Mouse (Mus musculus) left cerebral cortex, postnatal 36 days (tissue): ENCODE data around the gene Slc43a3. TPM values are rescaled to one million over a fixed set of nuclear protein-coding genes. Genes with fewer than 3 reads are reported as not detected.

Experiments
- DNase-seq, 2 experiments: peaks; one replicate each; pipeline ENCODE4 v3.0.0; 2021 to 2022; ENCODE audit warnings: low spot score in 2 of 2, mixed read lengths in 1 of 2
- intact Hi-C: fragments of 180-260 bp; cut with DNase I; formaldehyde crosslinking; loops from one replicate; pipeline ENCODE4 v1.15.1; 2025
- microRNA-seq: library from miRNA; unstranded; fragments of <30 nt; microRNA quantifications from one replicate; pipeline ENCODE4 v1.2.0, GENCODE M21; 2022
- total RNA-seq, 2 experiments: library from RNA; stranded (reverse); gene quantifications; 2 replicates each; pipeline ENCODE4 v1.2.3; 2021

The Slc43a3 gene
- total RNA-seq, 2 experiments from 2014 or later, result 0.29 to 0.32 TPM

DNA sequence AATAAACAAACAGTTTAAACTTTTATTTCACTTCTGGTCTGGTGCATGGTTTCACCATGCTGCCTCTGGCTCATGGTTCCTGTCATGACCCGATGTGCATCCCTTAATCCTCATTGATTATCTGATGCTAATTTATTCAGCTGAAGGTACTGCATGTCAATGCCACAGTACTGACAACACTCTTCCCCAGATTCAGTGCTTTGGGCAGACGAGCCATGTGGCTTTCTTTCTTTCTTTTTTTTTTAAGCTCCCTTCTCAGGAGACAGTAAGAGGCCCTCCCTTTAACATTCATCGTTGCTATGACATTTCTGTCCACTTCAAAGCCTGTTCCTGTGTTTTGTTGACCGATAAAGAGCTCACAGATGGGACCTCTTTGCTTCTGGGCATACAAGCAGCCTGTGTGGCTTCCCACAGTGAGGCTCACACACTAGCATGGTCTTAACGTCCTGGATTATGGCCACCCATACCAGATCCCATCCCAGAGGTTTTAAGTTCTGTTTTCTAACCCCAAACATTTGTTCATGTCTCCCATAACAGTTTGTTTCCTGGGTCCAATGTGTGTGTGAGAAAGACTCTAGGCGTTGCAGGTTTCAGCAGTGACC is 26.6 kb downstream of the Slc43a3 start:
- intact Hi-C loops, result no loop called here

DNA sequence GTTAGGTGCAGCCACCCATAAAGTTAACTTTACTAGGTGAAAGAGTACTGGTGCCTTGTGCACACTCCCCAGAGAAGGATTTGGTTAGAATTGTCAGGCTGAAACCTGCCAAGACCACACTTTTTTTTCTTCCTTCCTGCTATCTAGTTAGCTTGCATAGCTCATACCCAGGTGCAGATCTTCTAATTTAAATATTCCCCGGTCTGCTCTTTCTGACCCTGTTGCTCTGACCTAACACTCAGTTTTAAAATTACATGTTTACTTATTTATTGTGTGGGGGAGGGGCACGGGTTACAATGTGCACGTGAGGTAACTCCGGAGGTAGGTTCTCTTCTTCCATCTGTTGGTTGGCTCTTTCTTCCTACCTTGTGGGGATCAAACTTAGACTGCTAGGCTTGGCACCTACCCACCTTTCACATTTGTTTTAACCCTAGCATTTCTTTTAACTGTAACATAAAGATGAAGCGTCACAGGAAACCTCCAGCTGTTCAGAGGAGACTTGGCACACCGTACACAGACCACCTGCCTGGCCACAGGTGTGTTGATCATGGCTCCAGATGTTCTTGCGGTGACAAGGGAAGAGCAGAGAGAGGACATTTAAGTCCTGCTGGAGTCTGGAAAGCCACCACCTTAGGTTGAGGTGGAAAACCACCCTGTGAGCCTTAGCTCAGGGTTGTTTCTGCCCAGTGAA is 27.9 kb downstream of the Slc43a3 start:
- DNase-seq, result no peak
- intact Hi-C loops, result no loop called here

More for the DNA sequence above, 26.6 kb downstream of the Slc43a3 start:
- DNase-seq, result no peak

DNA sequence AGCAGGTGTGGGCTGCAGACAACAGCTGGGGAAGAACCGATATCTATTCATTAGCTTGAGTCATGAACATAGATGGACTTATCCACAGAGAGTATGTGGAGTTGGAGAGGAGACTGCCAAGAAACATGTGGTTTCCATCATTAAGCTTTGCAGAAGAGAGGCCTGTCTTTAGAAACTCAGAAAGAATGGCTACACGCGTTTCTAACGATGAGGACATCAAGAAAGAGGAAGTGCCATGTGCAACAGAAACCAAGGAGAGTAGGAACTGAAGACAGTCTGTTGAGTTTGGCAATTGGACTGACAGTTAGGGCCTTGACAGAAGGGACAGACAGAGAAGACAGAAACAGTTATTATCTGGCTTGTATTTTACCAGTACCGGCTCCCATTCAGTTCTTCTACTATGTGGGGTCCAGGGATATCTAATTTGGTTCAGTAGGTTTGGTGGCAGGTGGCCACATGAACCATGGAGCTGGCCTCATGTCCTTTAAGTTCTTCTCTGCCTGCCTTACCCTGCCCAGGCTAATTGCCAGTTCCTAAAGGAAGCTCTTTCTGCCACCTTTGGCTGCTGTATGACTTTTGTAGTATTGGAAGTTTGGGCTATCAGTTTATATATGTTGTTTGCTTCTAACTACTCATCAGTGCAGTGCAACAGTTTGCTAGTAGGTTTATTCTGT is 31.1 kb downstream of the Slc43a3 start:
- DNase-seq, result no peak
- intact Hi-C loops, result no loop called here

DNA sequence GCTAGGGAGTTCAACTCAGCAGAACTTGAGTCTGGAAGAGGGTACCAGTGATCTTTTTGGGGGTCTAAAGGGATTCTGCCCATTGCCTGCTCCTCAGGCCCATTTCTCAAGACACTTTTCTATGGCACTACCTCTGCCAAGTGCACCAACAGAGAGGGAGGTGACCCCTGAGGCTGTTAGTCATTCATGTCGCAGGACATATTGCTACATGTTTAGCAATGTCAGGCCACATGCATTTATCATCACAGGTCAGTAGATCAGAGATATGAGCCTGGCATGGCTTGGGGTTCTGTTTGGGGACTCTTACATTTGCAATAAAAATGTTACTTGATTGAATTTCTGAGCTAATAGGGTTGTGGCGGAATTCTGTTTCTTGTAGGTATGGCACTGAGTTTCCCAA is 39.2 kb downstream of the Slc43a3 start:
- intact Hi-C loops, result no loop called here

DNA sequence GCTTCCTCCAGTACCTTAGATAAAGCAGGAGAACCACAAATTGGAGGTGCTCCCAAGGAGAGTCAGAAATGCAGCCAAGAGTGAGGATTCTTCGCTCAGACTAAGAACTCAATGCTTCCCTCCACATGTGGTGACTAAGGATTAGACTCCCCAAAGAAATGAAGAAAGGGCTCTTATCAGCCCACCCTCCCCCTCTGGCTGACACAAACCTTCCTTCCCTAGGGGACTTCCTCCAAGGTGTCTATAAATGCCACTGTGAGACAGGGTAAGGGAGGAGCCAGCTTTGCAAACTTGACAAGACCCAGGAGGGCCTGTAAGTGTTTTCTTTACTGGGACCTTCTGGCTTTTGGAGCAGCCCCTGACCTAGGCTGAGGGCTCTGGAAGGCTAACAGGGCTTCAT is 43.8 kb downstream of the Slc43a3 start, which contains the start of gene Prg2:
Prg2 (plus strand) TSS at position 274 of the 400 bp plus-strand sequence.
- DNase-seq, result no peak
- intact Hi-C loops, result no loop called here

More for the DNA sequence above, 39.2 kb downstream of the Slc43a3 start:
- DNase-seq, result no peak

DNA sequence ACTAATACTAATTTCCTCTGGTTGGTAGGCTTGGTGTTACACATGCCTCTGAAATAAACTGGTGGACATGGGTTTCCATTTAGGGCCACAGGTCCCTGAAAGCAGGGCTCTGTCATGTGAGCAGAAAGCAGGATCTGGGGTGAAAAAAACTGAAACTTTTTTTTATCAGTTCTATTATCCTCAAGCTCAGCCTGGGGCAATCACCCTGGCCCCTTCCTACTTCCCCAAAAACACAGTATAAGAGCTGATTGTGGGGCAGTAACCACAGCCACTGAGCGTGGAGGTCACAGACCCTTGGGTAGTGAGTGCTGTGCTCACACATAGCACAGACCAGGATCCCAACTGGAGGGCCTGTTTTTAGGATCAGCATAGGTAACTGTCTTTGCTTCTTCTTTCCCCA is 51.6 kb downstream of the Slc43a3 start, which contains the start of gene Prg3:
Prg3 (plus strand) TSS at position 286 of the 400 bp plus-strand sequence.
- no peak for DNase-seq
- intact Hi-C loops, result no loop called here

DNA sequence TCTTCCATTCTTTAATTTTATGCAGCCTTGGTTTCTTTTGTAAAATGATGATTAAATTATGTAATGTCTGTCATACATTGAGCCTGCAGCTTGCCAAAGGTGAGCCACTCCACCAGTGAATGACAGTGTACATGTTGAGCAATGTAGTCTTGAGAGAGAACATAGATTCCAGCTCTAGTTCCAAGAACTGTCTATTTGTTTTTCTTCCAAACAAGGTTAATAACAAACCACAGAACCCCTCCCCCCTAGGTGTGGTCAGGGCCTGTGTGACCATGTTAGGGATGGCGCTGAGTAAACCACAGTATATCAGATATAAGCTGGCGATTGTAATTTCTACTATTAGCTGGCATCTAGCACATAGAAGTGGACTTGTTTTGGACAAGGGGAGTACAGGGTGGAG is 60.0 kb downstream of the Slc43a3 start:
- intact Hi-C loops, result no loop called here
- no peak for DNase-seq

DNA sequence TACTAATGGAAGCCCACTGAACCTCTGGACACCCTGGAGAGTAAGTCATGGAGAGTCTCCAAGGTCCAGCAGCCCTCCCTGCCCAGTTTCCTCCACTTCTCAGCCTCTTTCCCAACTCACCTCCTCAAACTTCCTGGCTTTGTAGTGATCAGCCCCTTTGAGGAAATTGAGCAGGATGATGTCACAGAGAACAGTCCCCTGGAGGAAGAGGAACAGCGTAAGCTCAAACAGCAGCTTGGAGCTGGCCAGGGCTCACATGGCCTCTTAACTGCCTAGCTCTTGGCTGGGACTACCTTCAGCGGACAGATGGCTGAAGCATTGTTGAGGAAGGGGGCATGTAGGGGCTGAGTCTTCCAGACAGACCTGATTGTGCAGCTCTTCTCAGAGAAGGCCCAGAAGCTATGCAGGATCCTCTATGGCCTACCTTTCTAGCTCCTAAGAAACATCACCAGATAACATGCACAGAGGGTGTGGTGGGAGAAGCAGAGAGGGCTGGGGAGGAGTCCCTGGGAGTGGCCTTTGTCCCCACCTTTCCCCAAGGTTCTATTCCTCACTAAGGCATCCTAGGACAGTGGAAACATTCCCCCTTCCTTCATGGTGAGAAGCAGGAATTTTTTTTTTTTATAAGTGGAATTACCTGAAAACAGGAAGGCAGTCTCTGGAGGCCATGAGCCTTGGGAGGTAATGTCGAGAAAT is 63.3 kb downstream of the Slc43a3 start:
- DNase-seq, result no peak
- intact Hi-C loops, result loop anchor here (5.0 to 10.0 kb wide), 2 partner anchors 45 to 107 kb away; no protein-coding TSS in a partner anchor

DNA sequence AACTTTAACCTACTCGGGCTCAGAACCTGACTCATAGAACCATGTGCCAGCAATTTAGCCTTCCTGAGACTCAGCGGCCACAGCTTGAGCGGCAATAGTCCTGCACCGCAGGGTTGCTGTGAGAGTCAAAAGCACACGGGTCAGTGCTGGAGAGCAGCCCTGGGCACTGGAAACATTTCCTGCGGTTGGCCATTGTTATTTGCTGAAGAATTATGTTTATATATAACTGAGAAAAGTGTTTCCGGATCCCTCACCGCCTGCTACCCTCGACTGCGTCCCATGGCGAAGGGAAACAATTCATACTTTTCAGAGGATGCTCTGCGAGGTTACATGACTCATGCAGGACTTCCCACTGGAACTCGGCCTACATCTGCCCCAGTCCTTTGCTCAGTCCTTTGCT is 65.1 kb downstream of the Slc43a3 start:
- DNase-seq, result no peak
- intact Hi-C loops, result loop anchor here (5.0 to 10.0 kb wide), 2 partner anchors 47 to 109 kb away; no protein-coding TSS in a partner anchor

DNA sequence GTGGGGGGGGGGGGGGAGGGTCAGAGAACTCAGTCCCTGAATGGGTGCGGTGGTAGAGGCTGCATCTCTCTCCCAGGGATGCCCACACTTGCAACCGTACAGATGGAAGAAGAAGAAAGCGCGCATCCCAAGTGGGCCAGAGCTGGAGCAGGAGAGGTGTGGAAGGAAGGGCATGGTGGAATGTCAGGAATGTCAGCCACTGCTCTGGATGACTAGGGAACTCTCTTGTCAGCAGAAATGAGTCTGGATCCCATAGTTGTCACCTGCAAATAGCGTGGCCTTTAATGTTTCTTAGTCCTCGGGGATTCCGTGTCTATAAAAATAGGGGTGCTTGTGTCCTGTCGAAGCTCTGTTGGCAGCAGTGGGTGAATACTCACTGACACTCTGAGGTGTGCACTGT is 66.2 kb downstream of the Slc43a3 start:
- intact Hi-C loops, result loop anchor here (5.0 to 10.0 kb wide), 2 partner anchors 48 to 110 kb away; no protein-coding TSS in a partner anchor
- DNase-seq, result no peak

DNA sequence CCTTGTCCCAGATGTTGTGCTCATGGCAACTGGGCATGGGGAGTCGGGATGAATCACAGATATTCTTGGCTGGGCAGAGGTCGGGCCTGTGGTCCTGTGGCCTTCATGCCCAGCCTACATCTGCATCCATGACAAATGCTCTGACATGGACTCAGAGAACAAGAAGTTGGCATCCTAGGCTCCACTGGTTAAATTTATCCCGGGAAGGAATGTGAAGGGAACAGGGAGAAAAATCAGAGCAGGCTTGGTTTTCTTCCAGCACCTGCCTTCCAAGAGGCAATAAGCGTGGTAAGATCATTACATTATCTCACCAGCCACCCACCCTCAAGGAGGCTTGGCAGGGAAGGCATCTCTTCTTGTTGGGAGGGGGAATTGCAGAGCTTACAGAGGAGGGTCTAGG is 68.0 kb downstream of the Slc43a3 start:
- intact Hi-C loops, result loop anchor here (5.0 to 10.0 kb wide), 2 partner anchors 50 to 112 kb away; no protein-coding TSS in a partner anchor
- DNase-seq, result peak; percentile 40 to 52

DNA sequence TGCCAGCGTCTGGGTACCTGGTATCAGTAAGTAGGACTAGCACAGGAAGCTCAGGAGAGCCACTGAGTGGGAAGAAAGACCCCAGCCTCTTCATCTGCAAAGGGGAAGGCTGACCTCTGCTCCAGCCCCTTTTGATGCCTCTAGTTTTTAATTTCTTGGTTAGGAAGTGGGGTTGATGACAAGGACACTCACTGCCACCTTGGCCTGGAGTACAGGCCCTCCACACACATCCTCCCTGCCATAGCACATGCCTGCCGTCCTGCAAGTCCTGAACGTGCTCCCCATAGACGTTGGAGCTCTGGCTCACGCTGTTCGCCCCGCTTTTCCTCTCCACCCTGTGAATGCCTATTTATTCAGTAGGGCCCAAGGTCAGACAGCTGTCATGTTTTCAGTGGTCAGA is 70.2 kb downstream of the Slc43a3 start:
- intact Hi-C loops, result loop anchor here (10.0 kb wide), 1 partner anchor 52 kb away; no protein-coding TSS in a partner anchor
- no peak for DNase-seq

DNA sequence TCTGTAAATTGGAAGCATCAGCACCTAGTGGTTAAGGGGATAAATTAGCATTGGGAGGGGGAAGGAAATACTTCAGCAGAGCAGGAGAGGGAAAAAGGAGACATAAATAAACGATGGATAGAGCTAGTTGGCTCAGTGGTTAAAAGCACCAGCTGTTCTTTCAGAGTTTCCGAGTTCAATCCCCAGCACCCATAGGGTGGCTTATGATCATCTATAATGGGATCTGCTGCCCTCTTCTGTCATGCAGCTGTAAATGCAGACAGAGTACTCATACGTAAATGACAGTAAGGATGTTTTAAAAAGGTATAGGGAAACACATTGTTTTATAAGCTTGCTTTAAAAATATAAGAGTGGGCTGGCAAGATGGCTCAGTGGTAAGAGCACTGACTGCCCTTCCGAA is 71.3 kb downstream of the Slc43a3 start:
- intact Hi-C loops, result loop anchor here (10.0 kb wide), 1 partner anchor 53 kb away; no protein-coding TSS in a partner anchor
- no peak for DNase-seq

Small RNA genes lying within 50 kb of the gene (microRNA-seq; reads per million reads assigned to microRNA genes)
- not detected for gene Gm24332

Other genes starting within 250 kb of the Slc43a3 start
- gene Zdhhc5, start 221.4 kb upstream of the Slc43a3 start, total RNA-seq, result 10 to 100 TPM; 42.1 to 48.9 TPM
- gene Clp1, start 209.2 kb upstream of the Slc43a3 start, total RNA-seq, result 10 to 100 TPM in 1 of 2 experiments, 1 to 10 TPM in 1; 6.6 to 10.5 TPM
- gene Ypel4, start 202.5 kb upstream of the Slc43a3 start, total RNA-seq, result 10 to 100 TPM; 65.8 to 94.6 TPM
- 1 to 10 TPM; 1.2 to 1.7 TPM for gene Gm19426, start 192.9 kb upstream of the Slc43a3 start, total RNA-seq
- 1 to 10 TPM; 5.3 to 7.7 TPM for gene Serping1, start 161.1 kb upstream of the Slc43a3 start, total RNA-seq
- 1 to 10 TPM; 5.2 to 5.5 TPM for gene Ube2l6, start 137.8 kb upstream of the Slc43a3 start, total RNA-seq
- gene Smtnl1, start 113.9 kb upstream of the Slc43a3 start, total RNA-seq, result not detected
- 10 to 100 TPM; 53.8 to 55.9 TPM for gene Timm10, start 109.6 kb upstream of the Slc43a3 start, total RNA-seq
- under 1 TPM; 0.25 to 0.32 TPM for gene Slc43a1, start 97.7 kb upstream of the Slc43a3 start, total RNA-seq
- gene Rtn4rl2, start 49.9 kb upstream of the Slc43a3 start, total RNA-seq, result 10 to 100 TPM; 90.0 to 92.0 TPM
- gene Prg2, start 43.9 kb downstream of the Slc43a3 start, total RNA-seq, result not detected
- gene Prg3, start 51.6 kb downstream of the Slc43a3 start, total RNA-seq, result not detected
- gene Ssrp1, start 100.7 kb downstream of the Slc43a3 start, total RNA-seq, result 100 to 1,000 TPM in 1 of 2 experiments, 10 to 100 TPM in 1; 94.2 to 109 TPM
- 1 to 10 TPM; 1.6 to 2.3 TPM for gene P2rx3, start 100.9 kb downstream of the Slc43a3 start, total RNA-seq
- gene Tnks1bp1, start 111.4 kb downstream of the Slc43a3 start, total RNA-seq, result 100 to 1,000 TPM; 109 to 131 TPM
- 1 to 10 TPM in 1 of 2 experiments, under 1 TPM in 1; 1.00 to 1.1 TPM for gene Aplnr, start 199.6 kb downstream of the Slc43a3 start, total RNA-seq